Mouse (Mus musculus) telencephalon, adult 2 months (tissue): Measurements from ENCODE around the gene Olfr90.

ENCODE experiments used
- DNase-seq: peaks from one replicate; pipeline ENCODE4 v3.0.0-alpha.2; 2011; ENCODE audit warnings: low read depth, low spot score

Olfr90 gene

DNA sequence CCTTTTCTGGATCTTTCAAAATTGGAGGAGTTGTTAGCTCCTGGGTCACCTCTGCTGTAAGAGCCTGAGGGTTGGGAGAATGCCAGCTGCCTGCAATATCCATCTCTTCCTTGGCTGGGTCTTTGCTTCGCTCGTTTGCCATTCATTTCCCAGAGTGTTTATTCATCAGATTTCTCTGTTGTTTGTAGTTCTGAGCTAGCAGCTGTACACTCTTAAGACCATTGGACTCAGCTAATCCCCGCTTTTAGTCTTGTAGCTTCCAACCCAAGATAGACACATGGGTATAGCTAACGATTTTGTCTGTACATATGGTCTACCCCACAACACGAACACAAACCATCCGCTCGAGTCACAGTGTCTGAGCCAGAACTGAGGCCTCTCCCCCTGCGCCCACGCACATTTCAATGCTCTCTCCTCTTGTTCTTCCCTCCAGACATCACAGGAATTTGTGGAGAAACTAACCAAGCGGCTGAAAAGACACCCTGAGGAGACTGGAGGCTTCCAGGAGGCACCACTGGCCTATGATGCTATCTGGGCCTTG is 26.1 kb downstream of the Olfr90 start:
- DNase-seq: peak; percentile 83

DNA sequence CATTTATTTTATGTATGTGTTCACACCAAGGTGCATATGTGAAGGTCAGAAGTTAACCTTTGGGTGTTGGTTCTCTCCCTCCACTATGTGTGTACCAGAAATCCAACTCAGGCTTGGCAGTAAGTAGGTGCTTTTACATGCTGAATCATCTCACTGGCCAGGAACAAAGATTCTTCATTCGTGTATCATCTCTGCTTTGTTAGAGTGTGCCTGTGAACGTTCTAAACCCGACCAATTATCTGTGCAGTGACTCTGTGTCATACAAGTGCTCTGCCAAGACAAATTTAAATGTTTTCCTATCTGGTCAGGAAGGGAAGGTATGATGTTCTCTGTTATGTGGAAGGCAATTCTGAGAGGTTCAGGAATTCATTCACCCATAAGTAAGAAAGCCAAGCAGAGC is 26.9 kb downstream of the Olfr90 start:
- no peak for DNase-seq

DNA sequence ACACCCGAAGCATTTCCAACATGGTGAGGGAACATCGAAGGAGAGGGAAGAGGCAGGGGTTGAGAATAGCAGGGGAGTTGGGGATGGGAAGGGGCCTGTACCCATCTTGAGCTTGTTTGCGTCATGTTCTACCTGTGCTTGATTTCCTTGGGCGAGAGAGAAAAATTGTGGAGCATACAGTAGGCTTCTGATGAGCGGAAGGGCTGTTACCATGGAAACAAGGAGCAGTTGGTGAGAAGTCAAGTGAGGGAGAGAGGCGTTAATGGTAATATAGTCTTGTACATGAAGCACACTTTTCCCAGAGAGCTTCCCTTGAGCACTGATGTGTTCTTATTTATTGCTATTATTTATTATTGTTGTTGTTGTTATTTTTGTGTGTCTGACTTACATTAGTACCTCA is 31.3 kb downstream of the Olfr90 start:
- peak; percentile 61 for DNase-seq

DNA sequence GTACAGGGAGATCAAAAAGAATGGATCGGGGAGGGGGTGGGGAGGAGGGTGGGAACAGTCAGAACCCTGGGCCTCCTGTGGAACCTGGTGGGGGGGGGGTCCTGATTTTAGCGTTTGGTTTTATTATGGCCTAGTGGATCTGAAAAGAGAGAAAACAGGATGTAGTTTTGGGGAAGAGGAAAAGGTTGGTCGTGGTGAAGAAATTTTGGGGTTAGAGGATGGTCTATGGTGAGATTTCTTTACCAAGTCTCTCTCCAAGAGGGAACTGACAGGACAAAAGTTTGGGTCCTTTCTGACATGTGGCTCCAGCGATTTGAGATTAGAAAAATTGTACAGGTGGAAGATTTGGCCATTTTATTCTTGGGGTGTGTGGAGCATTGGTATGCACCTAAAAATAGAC is 36.6 kb downstream of the Olfr90 start:
- DNase-seq: no peak

DNA sequence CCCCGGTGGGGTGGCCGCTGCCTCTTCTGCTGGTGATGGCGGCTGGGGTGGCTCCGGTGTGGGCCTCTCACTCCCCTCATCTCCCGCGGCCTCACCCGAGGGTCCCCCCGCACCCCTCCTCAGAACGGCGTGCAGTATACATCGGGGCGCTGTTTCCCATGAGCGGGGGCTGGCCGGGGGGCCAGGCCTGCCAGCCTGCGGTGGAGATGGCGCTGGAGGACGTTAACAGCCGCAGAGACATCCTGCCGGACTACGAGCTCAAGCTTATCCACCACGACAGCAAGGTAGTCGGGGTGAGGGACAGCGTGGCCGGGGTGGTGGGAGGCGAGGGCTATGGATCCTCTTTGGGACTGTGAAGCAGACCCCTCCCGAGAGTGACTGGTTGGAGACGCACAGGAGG is 37.4 kb downstream of the Olfr90 start:
- DNase-seq: no peak

DNA sequence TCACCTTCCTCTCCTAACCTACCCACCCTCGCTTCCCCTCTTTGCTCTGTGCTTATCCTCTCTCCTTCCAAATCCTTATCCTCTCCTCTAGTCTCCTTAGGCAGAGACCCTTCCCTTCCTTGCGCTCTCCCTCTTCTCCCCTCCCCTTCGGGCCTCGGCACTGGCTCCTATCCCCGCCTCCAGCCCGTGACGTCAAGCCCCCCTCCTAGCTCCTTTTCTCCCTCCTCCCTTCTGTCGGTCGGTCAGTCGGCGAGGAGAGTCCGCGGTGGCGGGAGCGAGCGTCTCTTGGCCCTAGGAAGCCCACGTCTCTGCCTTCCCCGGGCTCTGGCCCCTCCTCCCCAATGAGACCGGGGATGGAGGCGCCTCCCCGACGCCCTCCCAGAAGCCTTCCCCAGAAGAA is 37.9 kb downstream of the Olfr90 start:
- DNase-seq: peak; percentile 86

DNA sequence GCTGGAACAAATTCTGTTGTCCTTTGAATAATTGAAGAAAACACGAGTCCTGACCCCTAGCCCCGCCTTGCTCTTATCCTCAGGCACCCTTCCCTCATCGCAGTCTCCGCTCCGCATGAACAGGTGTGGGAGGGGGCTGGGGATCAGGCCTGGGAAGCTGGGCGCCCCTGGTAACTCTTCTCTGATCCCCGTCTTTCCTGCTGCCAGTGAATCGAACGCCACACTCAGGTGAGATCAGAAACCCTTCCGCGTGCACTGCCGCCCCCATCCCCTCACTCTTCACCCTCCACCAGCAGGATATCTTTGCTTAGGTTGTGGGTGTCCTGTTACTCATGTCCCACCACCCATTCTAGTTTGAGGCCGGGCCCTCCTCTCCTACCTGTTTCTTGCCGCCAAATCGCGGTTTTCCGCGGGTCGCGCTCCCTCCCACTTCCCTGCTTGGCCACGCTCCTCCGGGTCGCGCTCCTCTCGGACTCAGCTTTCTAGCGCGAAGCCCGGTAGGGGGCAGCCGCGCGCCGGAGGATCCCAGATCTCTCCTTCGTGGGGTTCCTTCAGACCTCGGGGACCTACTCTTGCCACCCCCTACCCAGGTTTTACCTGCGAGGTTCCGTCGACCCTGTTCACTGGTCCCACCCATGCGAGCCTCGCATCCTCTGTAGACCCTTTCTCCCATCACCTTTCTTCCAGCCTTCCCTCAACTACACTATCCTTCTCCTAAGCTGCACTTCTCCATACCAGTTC is 38.6 kb downstream of the Olfr90 start:
- DNase-seq: no peak

DNA sequence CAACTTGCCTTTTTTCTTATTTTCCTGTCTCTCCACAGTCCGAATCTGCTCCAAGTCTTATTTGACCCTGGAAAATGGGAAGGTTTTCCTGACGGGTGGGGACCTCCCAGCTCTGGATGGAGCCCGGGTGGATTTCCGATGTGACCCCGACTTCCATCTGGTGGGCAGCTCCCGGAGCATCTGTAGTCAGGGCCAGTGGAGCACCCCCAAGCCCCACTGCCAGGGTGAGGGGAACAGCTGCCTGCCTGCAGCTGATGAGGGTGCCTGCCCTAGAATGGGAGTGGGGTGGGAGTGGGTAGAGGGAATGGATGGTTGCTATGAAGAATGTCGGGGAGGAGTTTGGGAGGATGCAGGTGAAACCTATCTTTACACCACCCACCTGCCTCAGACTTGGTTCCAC is 39.9 kb downstream of the Olfr90 start:
- DNase-seq: no peak

DNA sequence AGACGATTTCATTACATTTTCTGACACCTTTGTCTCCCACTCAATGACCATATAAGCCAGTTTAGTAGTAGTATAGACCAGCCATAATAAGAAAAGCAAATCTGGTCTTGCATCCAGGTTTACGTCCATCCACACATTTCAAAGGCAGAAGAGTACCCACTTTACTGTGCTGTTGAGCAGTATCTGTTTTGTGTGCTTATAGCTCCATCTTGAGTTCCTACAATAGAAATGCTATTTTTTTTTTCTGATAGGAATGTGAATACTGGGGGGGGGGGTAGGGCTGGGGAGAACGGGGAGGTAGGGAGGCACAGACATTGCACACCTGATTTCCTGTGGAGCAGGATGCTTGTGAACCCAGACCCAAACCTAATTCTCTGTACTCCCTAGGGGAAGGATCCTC is 40.3 kb downstream of the Olfr90 start:
- DNase-seq: no peak

DNA sequence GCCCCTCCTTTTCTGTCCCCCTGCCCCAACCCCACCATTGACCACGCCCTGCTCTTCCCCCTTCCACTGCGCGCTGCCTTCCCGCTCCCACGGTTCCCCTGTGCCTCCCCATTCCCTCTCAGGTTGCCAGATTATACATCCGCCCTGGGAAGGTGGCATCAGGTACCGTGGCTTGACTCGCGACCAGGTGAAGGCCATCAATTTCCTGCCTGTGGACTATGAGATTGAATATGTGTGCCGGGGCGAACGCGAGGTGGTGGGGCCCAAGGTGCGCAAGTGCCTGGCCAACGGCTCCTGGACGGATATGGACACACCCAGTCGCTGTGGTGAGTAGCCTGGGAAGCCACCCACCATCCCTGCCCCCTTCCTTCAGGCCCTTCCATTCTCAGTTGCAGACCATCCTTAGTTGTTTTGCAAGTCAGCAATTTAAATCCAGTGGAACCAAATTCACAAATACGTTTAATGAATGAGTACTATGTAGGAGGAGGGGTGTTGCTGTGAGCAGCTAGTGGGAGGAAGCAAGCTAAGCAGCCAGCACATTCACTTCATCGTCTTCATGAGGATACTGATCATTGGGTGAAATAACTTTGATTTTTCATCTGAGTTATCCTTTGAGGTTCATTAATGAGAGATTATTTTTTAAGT is 40.8 kb downstream of the Olfr90 start:
- no peak for DNase-seq

DNA sequence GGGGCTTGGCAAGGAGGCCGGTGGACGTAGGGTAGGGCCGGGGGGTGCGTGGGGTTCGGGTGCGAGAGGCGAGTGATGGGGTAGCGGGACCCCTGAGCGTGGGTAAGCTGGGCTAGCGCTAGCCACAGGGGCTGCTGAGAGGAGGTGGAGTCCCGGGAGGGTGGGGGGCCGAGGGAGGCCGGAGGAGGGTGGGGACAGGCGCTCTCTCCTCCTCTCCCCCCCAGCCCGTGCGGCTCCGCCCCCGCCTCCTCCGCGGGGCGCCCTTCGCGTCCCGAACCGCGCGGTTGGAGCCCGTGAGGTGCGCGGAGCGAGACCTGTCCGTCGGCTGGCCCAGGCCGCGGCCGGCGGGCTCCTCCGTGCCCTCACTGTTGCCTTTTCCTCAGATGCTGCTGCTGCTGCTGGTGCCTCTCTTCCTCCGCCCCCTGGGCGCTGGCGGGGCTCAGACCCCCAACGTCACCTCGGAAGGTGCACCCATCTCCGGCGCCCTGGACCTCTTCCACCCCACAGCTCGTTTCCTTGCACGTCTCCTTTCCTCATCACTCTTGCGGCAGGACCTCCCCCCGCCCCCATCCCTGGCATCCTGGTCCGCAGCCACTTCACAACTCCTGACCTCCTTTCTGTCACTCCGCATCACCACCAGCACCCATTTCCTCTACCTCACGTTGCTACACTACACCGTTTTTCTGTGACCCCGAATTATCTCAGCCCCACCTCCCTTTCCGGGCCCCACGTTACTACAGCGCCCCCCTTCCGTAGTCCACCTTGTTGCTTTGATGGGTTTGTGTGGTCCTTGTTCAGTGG is 41.8 kb downstream of the Olfr90 start:
- DNase-seq: no peak

DNA sequence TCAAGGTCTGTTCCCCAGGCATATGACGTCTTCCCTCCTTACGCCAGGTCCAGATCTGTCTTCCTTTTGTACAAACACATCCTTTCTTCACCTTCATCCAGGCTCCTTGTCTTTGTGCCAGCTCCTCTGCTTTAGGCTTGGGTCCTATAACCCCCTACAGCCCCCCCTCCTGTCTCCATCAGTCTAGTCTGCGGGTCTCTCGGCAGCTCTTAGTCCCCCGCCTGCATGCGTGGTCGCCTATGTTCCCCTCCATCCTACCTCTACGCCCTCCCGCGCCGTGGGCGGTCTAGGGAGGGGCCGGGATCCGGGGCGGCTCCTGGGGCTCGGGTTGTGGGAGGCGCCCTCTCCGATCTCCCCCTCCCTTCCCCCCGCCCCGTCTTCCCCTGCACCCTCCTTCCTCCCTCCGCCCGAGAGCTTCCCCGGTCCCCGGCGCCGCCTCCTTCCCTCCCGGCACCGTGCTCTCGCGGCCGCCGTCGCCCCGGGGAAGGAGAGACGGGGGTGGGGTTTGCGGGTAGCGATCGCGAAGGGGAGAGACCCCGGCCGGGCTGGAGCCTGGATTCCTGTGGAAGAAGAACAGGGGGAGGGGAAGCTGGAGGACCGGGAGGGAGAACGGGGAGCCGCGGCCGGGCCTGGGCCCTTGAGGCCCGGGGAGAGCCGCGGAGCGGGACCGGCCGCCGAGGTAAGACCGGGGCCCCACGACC is 42.5 kb downstream of the Olfr90 start, which contains the start of gene Gabbr1:
TSS of gene Gabbr1 (plus strand) at position 356 of the 701 bp plus-strand sequence.
- DNase-seq: peak; percentile 79

DNA sequence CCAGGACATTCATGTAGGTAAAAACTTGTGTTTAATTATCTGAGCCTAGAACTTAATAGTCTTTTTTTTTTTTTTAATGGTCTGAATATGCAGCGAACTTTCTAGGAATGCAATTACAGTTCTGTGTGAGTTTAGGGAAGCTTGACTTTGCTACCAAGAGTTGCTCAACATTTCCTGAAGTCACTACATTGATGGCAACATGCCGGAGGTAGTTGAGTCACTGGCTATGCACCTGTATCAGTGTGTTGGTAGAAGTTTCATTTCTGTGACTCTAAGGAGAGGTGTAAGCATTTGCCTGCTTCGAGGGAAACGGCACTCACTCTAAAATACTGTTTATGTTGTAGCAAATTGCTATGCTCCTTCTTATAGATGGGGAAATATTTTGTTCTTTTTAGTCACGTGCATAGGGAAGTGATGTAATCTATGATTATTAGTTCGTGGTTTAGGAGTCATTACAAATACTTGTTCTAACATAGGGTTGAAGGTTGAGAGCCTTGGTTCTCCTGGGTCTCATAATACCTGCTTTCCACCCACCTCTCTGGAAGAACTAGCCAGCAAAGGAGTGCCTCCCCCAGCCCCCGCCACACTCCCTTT is 43.6 kb downstream of the Olfr90 start:
- no peak for DNase-seq

DNA sequence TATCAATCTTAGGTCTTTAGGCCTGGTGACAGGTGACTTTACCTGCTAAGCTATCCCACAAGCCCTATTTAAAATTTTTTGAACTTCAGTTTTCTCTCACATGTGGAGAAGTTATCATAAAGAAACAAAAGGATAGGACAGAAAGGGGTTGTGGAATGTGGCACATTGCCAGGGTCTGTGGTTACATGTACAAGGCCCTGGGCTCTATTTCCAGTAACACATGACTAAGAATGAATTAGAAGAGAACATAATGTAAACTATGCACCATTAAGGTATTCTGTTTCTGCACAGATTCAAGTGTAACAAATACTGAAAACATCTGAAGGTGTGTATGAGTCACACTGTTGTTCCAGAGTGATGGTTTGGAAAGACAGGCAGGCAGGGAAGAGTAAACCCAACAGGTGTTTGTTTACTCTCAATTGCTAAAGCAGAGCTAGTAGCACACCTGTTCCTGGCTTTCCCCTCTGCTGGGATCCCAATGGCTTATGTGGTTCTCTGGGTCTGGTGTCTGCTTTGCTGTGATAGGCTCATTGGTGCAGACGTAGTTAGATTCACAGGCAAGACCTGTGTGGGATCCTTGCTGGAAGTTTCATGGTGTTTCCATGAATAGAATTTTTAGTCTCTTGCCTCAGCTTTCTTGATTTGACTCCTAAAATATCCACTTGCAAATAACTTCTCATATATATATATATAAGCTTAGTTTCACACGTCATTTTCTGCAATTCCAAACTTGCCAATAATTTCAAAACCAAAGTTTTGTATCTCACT is 49.0 kb downstream of the Olfr90 start:
- DNase-seq: no peak
